Mouse (Mus musculus): ENCODE measurements around the gene Hoxa7. TPM values are rescaled to one million over a fixed set of nuclear protein-coding genes. Genes with fewer than 3 reads are reported as not detected.

The Hoxa7 gene
- total and polyA plus RNA-seq, 3 experiments = 0.25 to 0.50 (median 0.31) TPM

DNA sequence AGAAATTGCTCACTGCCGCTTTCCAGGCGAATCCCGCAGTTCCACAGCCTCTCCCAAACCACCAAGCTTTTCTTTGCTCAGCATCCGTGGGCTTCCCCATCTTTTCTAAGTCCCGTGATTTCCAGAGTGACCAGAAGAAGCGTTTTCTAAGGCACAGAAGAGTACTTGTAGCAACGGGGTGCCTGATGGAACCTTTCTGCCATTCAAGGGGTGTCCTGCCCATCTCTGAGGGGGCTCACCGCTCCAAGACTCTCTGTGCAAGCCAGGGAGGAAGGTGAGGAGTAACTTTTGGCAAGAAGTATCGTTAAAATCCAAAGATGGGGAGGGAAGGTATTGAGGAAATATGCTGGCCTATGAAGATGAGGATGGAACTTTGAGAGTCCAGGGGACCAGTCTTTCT, 43.8 kb downstream of the Hoxa7 start:
- TF ChIP-seq CTCF (IDR thresholded peaks at IDR 0.05) (no peak), EP300 (IDR thresholded peaks at IDR 0.05; ENCODE audit: insufficient read depth, low read depth, low read length) (no peak), POLR2A (IDR thresholded peaks at IDR 0.05; ENCODE audit: insufficient read depth, low read depth, low read length) (no peak)
- DNase-seq = no peak
- no peaks in the 10 kb centered on the region for H3K36me3 ChIP-seq (ENCODE audit: control insufficient read depth, insufficient read depth, low read length)
- no peaks in the 10 kb centered on the region for H3K4me1 ChIP-seq (ENCODE audit: control insufficient read depth, insufficient read depth, low read length)
- no peak overlapping the region for H3K4me3 ChIP-seq
- intact Hi-C loops (cut with DNase I) = no loop called here
- no peak overlapping the region for H3K9ac ChIP-seq (ENCODE audit: low read depth, low read length)
- H3K27me3 ChIP-seq (ENCODE audit: control insufficient read depth, insufficient read depth, low read length) = peaks cover 10% of the 10 kb centered on the region
- H3K27ac ChIP-seq = no peak overlapping the region; the same call in 1 of the 2 replicates
- H3K79me2 ChIP-seq (replicated peaks; ENCODE audit: control insufficient read depth, insufficient read depth, low read length) = no peaks in the 10 kb centered on the region
- 9% methylated on average over 9 of the region's 9 CpGs for WGBS

GRCm38 (mm10) chr6:52177061-52177735, 44.5 kb downstream of the Hoxa7 start, which contains the start of gene 5730596B20Rik:
TSS of gene 5730596B20Rik (plus strand) at chr6:52177498.
- H3K9ac ChIP-seq (ENCODE audit: low read depth, low read length) = no peak within 1 kb of the TSS
- no peaks in the 10 kb centered on the region for H3K36me3 ChIP-seq (ENCODE audit: control insufficient read depth, insufficient read depth, low read length)
- H3K27me3 ChIP-seq (ENCODE audit: control insufficient read depth, insufficient read depth, low read length) = peaks cover 13% of the 10 kb centered on the region
- DNase-seq = no peak
- H3K4me1 ChIP-seq (ENCODE audit: control insufficient read depth, insufficient read depth, low read length) = no peaks in the 10 kb centered on the region
- 5% methylated on average over 36 of the region's 36 CpGs for WGBS
- H3K79me2 ChIP-seq (replicated peaks; ENCODE audit: control insufficient read depth, insufficient read depth, low read length) = no peaks in the 10 kb centered on the region
- peak within 1 kb of the TSS; percentile 48 for H3K27ac ChIP-seq
- intact Hi-C loops (cut with DNase I) = no loop called here
- no peak within 1 kb of the TSS; the same call in 1 of the 2 replicates for H3K4me3 ChIP-seq
- TF ChIP-seq POLR2A (IDR thresholded peaks at IDR 0.05; ENCODE audit: insufficient read depth, low read depth, low read length) = no peak
- no peak for TF ChIP-seq EP300 (IDR thresholded peaks at IDR 0.05; ENCODE audit: insufficient read depth, low read depth, low read length)
- no peak for TF ChIP-seq CTCF (IDR thresholded peaks at IDR 0.05)

- Histone ChIP-seq H3K79me2 (replicated peaks; ENCODE audit: control insufficient read depth, insufficient read depth, low read length) (no peaks in the 10 kb centered on the region), H3K4me1 (ENCODE audit: control insufficient read depth, insufficient read depth, low read length) (no peaks in the 10 kb centered on the region), H3K27me3 (ENCODE audit: control insufficient read depth, insufficient read depth, low read length) (peaks cover 13% of the 10 kb centered on the region), H3K27ac (peak overlapping the region; percentile 48), H3K36me3 (ENCODE audit: control insufficient read depth, insufficient read depth, low read length) (no peaks in the 10 kb centered on the region), H3K4me3 (peak overlapping the region; percentile 34; the same call in 1 of the 2 replicates), H3K9ac (ENCODE audit: low read depth, low read length) (no peak overlapping the region)
- intact Hi-C loops (cut with DNase I) = no loop called here
- DNase-seq = no peak
- WGBS = 7% methylated on average over 6 of the region's 6 CpGs
- TF ChIP-seq EP300 (IDR thresholded peaks at IDR 0.05; ENCODE audit: insufficient read depth, low read depth, low read length) = no peak
- TF ChIP-seq POLR2A (IDR thresholded peaks at IDR 0.05; ENCODE audit: insufficient read depth, low read depth, low read length) = no peak
- TF ChIP-seq CTCF (IDR thresholded peaks at IDR 0.05) = no peak
Observed at GRCm38 (mm10) chr6:52176391-52176790, 45.3 kb downstream of the Hoxa7 start.

DNA sequence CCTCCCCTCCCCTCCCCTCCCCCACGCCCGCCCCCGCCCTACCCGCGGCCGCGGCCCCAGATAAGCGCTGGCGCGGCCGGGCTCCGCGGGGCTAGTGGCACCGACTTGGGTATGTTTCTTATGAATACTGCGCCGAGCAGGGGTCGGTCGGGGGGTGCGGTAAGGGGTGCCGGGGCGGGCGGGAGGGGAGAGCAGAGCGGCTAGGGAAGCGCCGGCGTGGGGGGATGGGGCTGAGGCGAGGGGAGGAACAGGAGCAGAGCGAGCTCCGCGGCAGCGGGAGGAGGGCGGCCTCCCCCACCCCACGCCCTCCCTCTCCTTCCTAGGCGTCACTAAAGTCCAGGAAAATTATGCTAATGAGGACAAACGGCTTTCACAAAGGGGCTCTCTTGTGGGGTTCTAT, 45.8 kb downstream of the Hoxa7 start:
- no peak for DNase-seq
- WGBS = 8% methylated on average over 21 of the region's 35 CpGs
- peaks cover 13% of the 10 kb centered on the region for H3K27me3 ChIP-seq (ENCODE audit: control insufficient read depth, insufficient read depth, low read length)

GRCm38 (mm10) chr6:52174968-52175751, 46.5 kb downstream of the Hoxa7 start:
- H3K27ac ChIP-seq = peak overlapping the region; percentile 45
- 5% methylated on average over 41 of the region's 41 CpGs for WGBS
- intact Hi-C loops (cut with DNase I) = no loop called here
- no peak for DNase-seq
- peak overlapping the region; percentile 59; the same call in 1 of the 2 replicates for H3K9ac ChIP-seq (ENCODE audit: low read depth, low read length)
- no peaks in the 10 kb centered on the region for H3K79me2 ChIP-seq (replicated peaks; ENCODE audit: control insufficient read depth, insufficient read depth, low read length)
- H3K27me3 ChIP-seq (ENCODE audit: control insufficient read depth, insufficient read depth, low read length) = peaks cover 13% of the 10 kb centered on the region
- TF ChIP-seq EP300 (IDR thresholded peaks at IDR 0.05; ENCODE audit: insufficient read depth, low read depth, low read length) (no peak), POLR2A (IDR thresholded peaks at IDR 0.05; ENCODE audit: insufficient read depth, low read depth, low read length) (no peak), CTCF (IDR thresholded peaks at IDR 0.05) (no peak)
- H3K4me1 ChIP-seq (ENCODE audit: control insufficient read depth, insufficient read depth, low read length) = no peaks in the 10 kb centered on the region
- peak overlapping the region; percentile 34 for H3K4me3 ChIP-seq
- no peaks in the 10 kb centered on the region for H3K36me3 ChIP-seq (ENCODE audit: control insufficient read depth, insufficient read depth, low read length)

More for the DNA sequence above, 45.8 kb downstream of the Hoxa7 start:
- no peaks in the 10 kb centered on the region for H3K79me2 ChIP-seq (replicated peaks; ENCODE audit: control insufficient read depth, insufficient read depth, low read length)
- TF ChIP-seq CTCF (IDR thresholded peaks at IDR 0.05) = no peak
- no peak for TF ChIP-seq EP300 (IDR thresholded peaks at IDR 0.05; ENCODE audit: insufficient read depth, low read depth, low read length)
- no peak for TF ChIP-seq POLR2A (IDR thresholded peaks at IDR 0.05; ENCODE audit: insufficient read depth, low read depth, low read length)
- H3K36me3 ChIP-seq (ENCODE audit: control insufficient read depth, insufficient read depth, low read length) = no peaks in the 10 kb centered on the region
- H3K4me3 ChIP-seq = peak overlapping the region; percentile 34
- H3K27ac ChIP-seq = peak overlapping the region; percentile 38
- H3K4me1 ChIP-seq (ENCODE audit: control insufficient read depth, insufficient read depth, low read length) = no peaks in the 10 kb centered on the region
- no peak overlapping the region for H3K9ac ChIP-seq (ENCODE audit: low read depth, low read length)
- intact Hi-C loops (cut with DNase I) = no loop called here

GRCm38 (mm10) chr6:52173648-52174047, 48.0 kb downstream of the Hoxa7 start:
- intact Hi-C loops (cut with DNase I) = no loop called here
- Histone ChIP-seq H3K4me1 (ENCODE audit: control insufficient read depth, insufficient read depth, low read length) (no peaks in the 10 kb centered on the region), H3K36me3 (ENCODE audit: control insufficient read depth, insufficient read depth, low read length) (no peaks in the 10 kb centered on the region), H3K4me3 (no peak overlapping the region), H3K9ac (ENCODE audit: low read depth, low read length) (no peak overlapping the region), H3K27me3 (ENCODE audit: control insufficient read depth, insufficient read depth, low read length) (peaks cover 19% of the 10 kb centered on the region), H3K79me2 (replicated peaks; ENCODE audit: control insufficient read depth, insufficient read depth, low read length) (no peaks in the 10 kb centered on the region), H3K27ac (no peak overlapping the region)
- 15% methylated on average over 4 of the region's 4 CpGs for WGBS
- TF ChIP-seq POLR2A (IDR thresholded peaks at IDR 0.05; ENCODE audit: insufficient read depth, low read depth, low read length) (no peak), CTCF (IDR thresholded peaks at IDR 0.05) (no peak), EP300 (IDR thresholded peaks at IDR 0.05; ENCODE audit: insufficient read depth, low read depth, low read length) (no peak)
- DNase-seq = no peak
